Mouse (Mus musculus) mature B cell (primary cell): ENCODE measurements around the gene Aff1.

ENCODE experiments used
- in situ Hi-C: fragments of 300-500 bp; cut with MboI; formaldehyde crosslinking; loops from 2 replicates; pipeline ENCODE4 v1.14.3; 2019

The Aff1 gene

GRCm38 (mm10) chr5:103772252-103772651, 80.1 kb downstream of the Aff1 start:
- in situ Hi-C loops, result no loop called here

GRCm38 (mm10) chr5:103773100-103773552, 81.0 kb downstream of the Aff1 start:
- in situ Hi-C loops, result no loop called here

GRCm38 (mm10) chr5:103774703-103775333, 82.6 kb downstream of the Aff1 start:
- in situ Hi-C loops, result no loop called here

- in situ Hi-C loops, result no loop called here
Observed at GRCm38 (mm10) chr5:103775429-103775828, 83.3 kb downstream of the Aff1 start.

- in situ Hi-C loops, result no loop called here
Observed at GRCm38 (mm10) chr5:103776842-103777241, 84.7 kb downstream of the Aff1 start.

GRCm38 (mm10) chr5:103777446-103777845, 85.3 kb downstream of the Aff1 start:
- in situ Hi-C loops, result no loop called here

- in situ Hi-C loops, result no loop called here
Observed at GRCm38 (mm10) chr5:103778314-103779117, 86.3 kb downstream of the Aff1 start.

- in situ Hi-C loops, result no loop called here
Observed at GRCm38 (mm10) chr5:103779836-103780235, 87.7 kb downstream of the Aff1 start.

GRCm38 (mm10) chr5:103780266-103780665, 88.1 kb downstream of the Aff1 start:
- in situ Hi-C loops, result no loop called here

- in situ Hi-C loops, result no loop called here
Observed at GRCm38 (mm10) chr5:103780836-103781235, 88.7 kb downstream of the Aff1 start.

- in situ Hi-C loops, result no loop called here
Observed at GRCm38 (mm10) chr5:103783086-103783668, 91.0 kb downstream of the Aff1 start.

- in situ Hi-C loops, result no loop called here
Observed at GRCm38 (mm10) chr5:103786096-103786495, 93.9 kb downstream of the Aff1 start.

GRCm38 (mm10) chr5:103788476-103788875, 96.3 kb downstream of the Aff1 start:
- in situ Hi-C loops, result no loop called here

GRCm38 (mm10) chr5:103788976-103789375, 96.8 kb downstream of the Aff1 start:
- in situ Hi-C loops, result no loop called here

GRCm38 (mm10) chr5:103789619-103790116, 97.5 kb downstream of the Aff1 start:
- in situ Hi-C loops, result no loop called here

- in situ Hi-C loops, result no loop called here
Observed at GRCm38 (mm10) chr5:103791741-103792140, 99.6 kb downstream of the Aff1 start.

- in situ Hi-C loops, result no loop called here
Observed at GRCm38 (mm10) chr5:103795121-103795520, 102.9 kb downstream of the Aff1 start.

GRCm38 (mm10) chr5:103796035-103796434, 103.9 kb downstream of the Aff1 start:
- in situ Hi-C loops, result no loop called here

GRCm38 (mm10) chr5:103797774-103798173, 105.6 kb downstream of the Aff1 start:
- in situ Hi-C loops, result no loop called here

GRCm38 (mm10) chr5:103799438-103799837, 107.3 kb downstream of the Aff1 start:
- in situ Hi-C loops, result no loop called here

GRCm38 (mm10) chr5:103800009-103800408, 107.8 kb downstream of the Aff1 start:
- in situ Hi-C loops, result no loop called here

- in situ Hi-C loops, result no loop called here
Observed at GRCm38 (mm10) chr5:103803386-103803785, 111.2 kb downstream of the Aff1 start.
